Mouse (Mus musculus): Measurements from ENCODE around the gene Bace2.

The Bace2 gene

GRCm38 (mm10) chr16:97401741-97402140, 45.2 kb downstream of the Bace2 start:
- DNase-seq (ENCODE audit: low spot score in 2 of 2) = no peak

GRCm38 (mm10) chr16:97402213-97402785, 45.8 kb downstream of the Bace2 start:
- no peak for DNase-seq (ENCODE audit: low spot score in 2 of 2)

GRCm38 (mm10) chr16:97405476-97406012, 49.0 kb downstream of the Bace2 start:
- no peak for DNase-seq (ENCODE audit: low spot score in 2 of 2)

GRCm38 (mm10) chr16:97417896-97418542, 61.5 kb downstream of the Bace2 start:
- peak in 1 of 2 experiments; percentile 11 for DNase-seq (ENCODE audit: low spot score in 2 of 2)

GRCm38 (mm10) chr16:97418749-97419453, 62.4 kb downstream of the Bace2 start:
- peak in 1 of 2 experiments; percentile 57 for DNase-seq (ENCODE audit: low spot score in 2 of 2)

DNA sequence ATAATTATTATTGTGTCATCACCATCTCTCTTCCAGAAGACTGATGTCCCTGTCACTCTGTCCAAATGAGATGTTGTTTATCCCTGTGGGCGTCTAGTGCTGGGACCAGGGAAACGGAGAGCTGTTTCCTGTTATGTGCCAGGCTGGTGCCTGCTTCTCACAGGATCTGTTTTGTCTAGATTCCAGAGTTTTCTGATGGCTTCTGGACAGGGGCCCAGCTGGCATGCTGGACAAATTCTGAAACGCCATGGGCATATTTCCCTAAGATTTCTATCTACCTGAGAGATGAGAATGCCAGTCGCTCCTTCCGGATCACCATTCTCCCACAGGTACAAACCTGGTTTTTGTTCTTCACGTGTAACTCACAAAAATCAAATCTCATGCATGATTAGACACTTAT, 65.1 kb downstream of the Bace2 start:
- no peak for DNase-seq (ENCODE audit: low spot score in 2 of 2)

GRCm38 (mm10) chr16:97423627-97424026, 67.1 kb downstream of the Bace2 start:
- no peak for DNase-seq (ENCODE audit: low spot score in 2 of 2)

GRCm38 (mm10) chr16:97428026-97428425, 71.5 kb downstream of the Bace2 start:
- DNase-seq (ENCODE audit: low spot score in 2 of 2) = no peak

GRCm38 (mm10) chr16:97430091-97430490, 73.5 kb downstream of the Bace2 start:
- peak in 1 of 2 experiments; percentile 71 for DNase-seq (ENCODE audit: low spot score in 2 of 2)

GRCm38 (mm10) chr16:97431328-97431727, 74.8 kb downstream of the Bace2 start:
- DNase-seq (ENCODE audit: low spot score in 2 of 2) = peak; percentile 56 to 70

GRCm38 (mm10) chr16:97434206-97434605, 77.7 kb downstream of the Bace2 start:
- no peak for DNase-seq (ENCODE audit: low spot score in 2 of 2)

DNA sequence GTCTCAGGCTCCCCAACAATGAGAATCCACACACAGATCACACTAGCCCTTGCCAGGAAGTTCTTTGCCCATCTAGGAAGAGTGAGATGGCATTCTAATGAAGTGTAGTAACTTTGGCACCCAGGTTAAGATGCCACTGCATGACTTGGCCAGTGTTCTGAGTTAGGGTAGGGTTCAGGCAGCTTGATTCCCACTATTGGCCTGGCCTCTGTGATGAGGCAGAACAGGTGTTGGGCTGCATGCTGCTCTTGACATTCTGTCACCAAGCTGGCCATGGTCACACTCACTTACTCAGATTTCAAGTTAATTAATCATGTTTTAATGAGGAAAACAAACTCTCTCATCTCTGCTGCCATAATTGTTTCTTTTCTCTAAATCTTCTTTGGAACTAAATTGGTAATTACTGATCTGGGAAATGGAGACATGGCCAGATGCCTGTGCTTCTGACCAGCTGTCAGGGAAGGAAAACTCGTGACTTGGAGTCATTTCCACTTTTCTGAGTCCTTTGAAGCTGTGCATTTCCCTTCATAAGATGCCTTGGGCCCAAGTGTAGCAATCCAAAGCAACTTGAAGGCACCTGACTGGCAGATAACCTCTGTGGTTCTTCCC, 81.0 kb downstream of the Bace2 start:
- no peak for DNase-seq (ENCODE audit: low spot score in 2 of 2)

GRCm38 (mm10) chr16:97438191-97438590, 81.6 kb downstream of the Bace2 start:
- no peak for DNase-seq (ENCODE audit: low spot score in 2 of 2)

DNA sequence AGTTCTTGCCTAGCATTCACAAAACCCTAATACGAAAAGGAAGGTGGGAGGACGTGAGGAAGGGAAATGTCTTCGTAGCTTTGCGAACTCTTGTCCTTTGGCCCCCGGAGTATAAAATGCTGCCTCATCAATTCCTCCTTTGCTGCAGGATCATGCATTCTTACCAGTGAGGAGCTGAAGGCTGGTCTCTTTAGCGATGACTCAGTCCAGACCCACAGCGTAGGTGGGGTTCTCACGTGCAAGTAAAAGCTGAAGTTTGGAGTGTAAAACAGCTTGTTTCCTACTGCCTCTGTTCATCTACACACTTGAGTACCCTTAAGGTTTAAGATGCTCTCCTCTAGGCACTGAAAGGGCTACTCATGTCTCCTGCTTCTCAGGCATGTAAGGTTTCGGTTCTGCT, 85.4 kb downstream of the Bace2 start:
- peak; percentile 51 to 71 for DNase-seq (ENCODE audit: low spot score in 2 of 2)

DNA sequence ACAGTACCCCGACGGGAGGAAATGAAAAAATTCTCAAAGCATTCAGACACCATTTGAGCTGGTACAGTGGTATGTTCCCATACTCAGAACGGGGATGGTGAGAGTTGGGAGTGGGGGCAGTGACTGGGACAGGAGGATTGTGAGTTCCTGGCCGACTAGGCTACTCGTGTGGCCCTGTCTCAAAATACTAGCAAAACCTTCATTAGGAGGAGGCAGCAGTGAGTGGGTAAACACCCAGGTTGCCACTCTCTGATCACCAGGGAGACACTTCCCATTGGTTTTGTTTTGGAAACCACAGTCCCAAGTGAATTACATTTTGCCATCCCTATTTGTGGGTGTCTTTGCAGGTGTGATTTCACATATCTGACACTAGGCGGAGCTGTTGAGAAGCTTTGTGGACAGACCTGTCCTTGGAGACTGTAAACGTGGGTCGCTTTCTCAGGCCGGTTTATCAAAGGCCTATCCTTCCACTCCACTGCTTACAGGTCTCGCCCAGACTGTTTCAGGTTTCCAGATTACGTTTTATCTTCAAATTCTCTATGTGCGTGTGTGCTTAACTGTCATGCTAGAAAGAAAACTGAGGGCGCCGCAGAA, 87.2 kb downstream of the Bace2 start:
- DNase-seq (ENCODE audit: low spot score in 2 of 2) = no peak

DNA sequence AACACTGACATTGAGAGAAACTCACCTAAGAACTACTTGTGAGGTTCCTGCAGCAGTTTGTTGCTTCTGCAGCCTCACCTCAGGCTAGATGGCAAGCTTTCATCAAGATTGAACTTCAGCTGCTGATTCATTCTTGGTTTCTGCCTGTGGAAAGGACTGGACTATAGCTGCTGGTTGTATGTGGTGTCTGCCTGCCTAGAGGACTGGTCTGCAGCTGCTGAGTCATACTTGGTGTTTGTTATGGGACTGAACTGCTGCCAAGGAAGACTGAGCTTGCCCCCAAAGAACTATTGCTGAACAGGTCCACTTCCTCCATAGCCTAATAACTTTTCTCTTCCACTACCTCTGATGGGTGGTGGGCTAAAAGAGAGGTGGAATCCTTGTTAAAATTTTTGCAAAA, 90.8 kb downstream of the Bace2 start:
- DNase-seq (ENCODE audit: low spot score in 2 of 2) = no peak

DNA sequence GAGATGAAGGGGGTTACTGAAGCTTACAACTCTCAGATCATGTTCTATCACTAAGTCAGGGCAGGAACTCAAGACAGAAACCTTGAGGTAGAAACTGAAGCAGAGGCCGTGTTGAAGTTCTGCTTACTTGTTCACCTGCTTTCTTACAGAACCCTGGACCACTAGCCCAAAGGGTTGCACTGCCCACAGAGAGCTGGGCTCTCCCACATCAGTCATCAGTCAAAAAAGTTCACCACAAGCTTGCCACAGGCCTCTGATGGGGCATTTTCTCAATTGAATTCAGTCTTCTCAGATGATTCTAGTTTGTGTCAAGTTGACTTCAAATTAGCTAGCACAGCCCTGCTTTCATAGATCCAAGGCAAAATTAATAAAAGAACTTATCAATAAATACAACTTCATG, 103.3 kb downstream of the Bace2 start:
- no peak for DNase-seq (ENCODE audit: low spot score in 2 of 2)

DNA sequence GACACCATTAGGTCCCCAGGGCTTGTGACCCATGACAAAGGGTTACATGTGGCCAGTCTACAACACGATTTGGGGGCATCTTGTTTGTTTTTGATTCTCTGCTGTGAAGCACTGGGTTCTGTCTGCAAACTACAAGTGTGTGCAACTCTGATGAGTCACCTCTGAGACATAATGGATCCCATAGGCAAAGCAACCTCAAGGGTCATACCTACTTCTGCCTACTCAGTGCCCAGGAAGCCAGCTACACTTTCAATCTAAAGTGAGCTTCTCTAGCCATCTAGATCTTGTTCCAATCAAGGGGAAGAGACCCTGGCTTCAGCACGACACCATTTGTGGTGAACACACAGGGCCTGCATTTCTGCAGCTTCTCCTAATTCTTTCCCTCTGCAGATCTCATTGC, 104.7 kb downstream of the Bace2 start:
- DNase-seq (ENCODE audit: low spot score in 2 of 2) = no peak

DNA sequence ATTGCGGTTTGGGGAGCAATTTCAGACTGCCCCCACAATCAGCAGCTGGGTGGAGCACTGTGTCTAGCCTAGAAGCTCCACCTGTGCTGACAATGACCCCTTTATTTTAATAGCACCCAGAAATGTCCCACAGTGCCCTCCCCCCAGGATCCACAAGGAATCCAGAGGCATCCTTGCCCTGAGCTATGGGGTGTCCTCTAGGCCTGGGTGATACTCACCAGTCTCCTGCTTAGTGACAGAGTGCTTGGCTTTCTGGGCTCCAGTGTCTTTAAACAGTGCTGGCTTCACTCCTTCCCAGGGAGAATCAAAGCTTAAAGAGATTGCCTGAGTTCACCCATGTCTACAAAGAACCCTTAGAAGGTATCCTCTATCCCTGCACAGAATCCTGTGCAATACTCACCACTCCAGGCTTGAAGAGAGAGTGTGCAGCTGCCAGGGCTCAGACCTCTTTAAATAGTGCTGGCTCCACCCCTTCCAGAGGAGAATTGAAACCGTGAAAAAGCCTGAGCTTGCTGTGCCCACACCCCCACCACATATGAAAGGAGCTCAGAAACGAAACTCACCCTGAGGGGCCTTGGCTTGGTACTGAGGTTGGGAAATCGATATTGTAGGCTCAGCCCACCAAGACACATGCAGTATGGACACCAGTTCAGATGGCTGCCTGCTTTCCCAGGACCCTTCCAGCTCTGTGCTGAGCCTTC, 106.1 kb downstream of the Bace2 start, which contains the start of gene Mx1:
TSS of gene Mx1 (minus strand) at position 427 of the 701 bp plus-strand sequence.
- DNase-seq (ENCODE audit: low spot score in 2 of 2) = no peak

- peak in 1 of 2 experiments; percentile 30 for DNase-seq (ENCODE audit: low spot score in 2 of 2)
Measured at GRCm38 (mm10) chr16:97466182-97466957, 109.8 kb downstream of the Bace2 start.

All from frontal cortex, postnatal 36 days (tissue).